Mouse (Mus musculus) B cell, adult 67 days (primary cell): ENCODE results near the gene Olfr1282. TPM values are rescaled to one million over a fixed set of nuclear protein-coding genes. Genes with fewer than 3 reads are reported as not detected.

Experiments
- total RNA-seq, 2 experiments: library from RNA; stranded (reverse); gene quantifications; 4 replicates each; pipeline ENCODE4 v1.2.4; 2023

The Olfr1282 gene
- total RNA-seq, result not detected

DNA sequence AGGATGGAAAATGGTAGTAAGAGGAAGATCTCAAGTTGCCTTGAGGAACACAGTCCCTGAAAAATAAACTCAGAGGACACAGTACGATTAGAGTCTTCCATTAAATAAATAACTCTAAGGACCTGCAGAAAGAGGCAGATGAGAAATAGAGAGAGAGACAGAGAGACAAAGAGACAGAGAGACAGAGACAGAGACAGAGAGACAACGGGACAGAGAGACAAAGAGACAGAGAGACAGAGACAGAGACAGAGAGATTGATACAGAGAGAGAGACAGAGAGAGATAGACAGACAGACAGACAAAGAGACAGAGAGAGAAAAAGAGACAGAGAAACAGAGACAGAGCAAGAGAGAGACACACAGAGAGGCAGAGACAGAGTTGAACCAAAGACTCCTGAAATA, at the start of gene Olfr1282:
Gene Olfr1282, minus strand, starts transcription at position 101 of the 400 bp plus-strand sequence.

GRCm38 (mm10) chr2:111375222-111375621, 39.3 kb upstream of the Olfr1282 start, which contains the start of gene Olfr1284:
Olfr1284 (plus strand) TSS chr2:111375522.

DNA sequence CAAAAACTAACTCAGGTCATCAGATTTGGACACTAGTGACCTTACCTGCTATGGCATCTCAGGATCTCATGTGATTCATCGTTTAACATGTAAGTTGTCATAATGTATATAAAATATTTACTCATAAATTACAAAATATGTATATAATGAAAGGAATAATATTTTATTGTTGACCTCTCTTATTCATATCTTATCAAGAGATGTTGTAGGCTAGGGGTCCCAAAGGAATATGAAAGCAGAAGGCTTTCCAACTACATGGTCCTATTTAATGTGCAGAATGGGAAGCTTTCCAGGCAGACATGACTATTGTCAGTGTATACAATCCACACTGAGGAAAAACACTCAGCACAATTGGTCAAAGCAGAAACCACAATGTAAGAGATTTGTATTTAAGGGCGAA, 30.6 kb upstream of the Olfr1282 start, which contains the start of gene Olfr1283:
Gene Olfr1283, plus strand, starts transcription at position 301 of the 400 bp plus-strand sequence.

GRCm38 (mm10) chr2:111326220-111326619, 9.7 kb downstream of the Olfr1282 start, which contains the start of gene Olfr1281:
Olfr1281 (plus strand) TSS chr2:111326520.

DNA sequence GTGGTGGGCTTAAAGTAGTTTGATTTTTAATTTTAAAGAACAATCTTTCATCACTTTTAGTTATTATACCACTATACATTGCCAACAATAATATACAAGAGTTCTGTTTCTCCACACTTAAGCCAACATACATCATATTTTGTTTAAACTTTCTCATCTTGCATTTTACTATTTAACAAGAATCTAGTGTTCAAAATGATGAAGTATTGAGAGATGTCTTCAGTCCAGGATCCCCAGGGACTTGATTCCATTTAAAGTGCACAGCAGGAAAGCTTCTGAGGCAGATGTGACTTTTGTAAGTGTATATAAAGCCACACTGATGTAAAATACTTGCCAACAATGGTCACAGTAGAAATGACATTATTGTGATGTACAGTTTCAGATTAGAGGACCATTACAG, 22.2 kb downstream of the Olfr1282 start, which contains the start of gene Olfr1280:
Gene Olfr1280, plus strand, starts transcription at position 301 of the 400 bp plus-strand sequence.

DNA sequence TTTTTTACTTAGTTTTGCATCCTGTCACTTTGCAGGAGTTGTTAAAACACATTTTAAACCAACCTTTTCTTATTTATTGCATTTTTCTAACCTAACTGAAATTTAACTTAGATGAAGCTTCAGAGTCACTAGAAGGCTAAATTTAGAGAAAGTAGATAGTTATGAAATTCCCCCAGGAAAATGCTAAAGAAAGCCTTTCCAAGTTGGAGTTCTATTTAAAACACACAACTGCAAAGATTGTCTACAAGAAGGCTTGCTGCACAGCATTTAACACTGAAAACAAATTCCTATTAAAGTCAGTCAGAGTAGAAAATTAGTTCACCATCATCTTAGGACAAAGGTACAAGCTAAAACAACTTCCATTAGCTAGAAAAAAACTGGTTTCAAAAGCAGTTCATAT, 35.5 kb downstream of the Olfr1282 start, which contains the start of gene Olfr1279:
Gene Olfr1279, plus strand, starts transcription at position 262 of the 400 bp plus-strand sequence.

GRCm38 (mm10) chr2:111289836-111290235, 46.0 kb downstream of the Olfr1282 start, which contains the start of gene Olfr1278:
Olfr1278 (plus strand) TSS chr2:111290136.

Other genes starting within 250 kb of the Olfr1282 start
- not detected for gene Gm13941, start 230.1 kb downstream of the Olfr1282 start, total RNA-seq
- not detected for gene Gm15130, start 183.1 kb downstream of the Olfr1282 start, total RNA-seq
- gene 4930430A15Rik, start 106.5 kb downstream of the Olfr1282 start, total RNA-seq, result not detected
- not detected for gene Olfr1275, start 100.8 kb downstream of the Olfr1282 start, total RNA-seq
- gene Olfr1276, start 81.6 kb downstream of the Olfr1282 start, total RNA-seq, result not detected
- not detected for gene Olfr1277, start 62.0 kb downstream of the Olfr1282 start, total RNA-seq
- gene Olfr1278, start 45.9 kb downstream of the Olfr1282 start, total RNA-seq, result not detected
- gene Olfr1279, start 35.4 kb downstream of the Olfr1282 start, total RNA-seq, result not detected
- gene Olfr1280, start 22.1 kb downstream of the Olfr1282 start, total RNA-seq, result not detected
- not detected for gene Olfr1281, start 9.6 kb downstream of the Olfr1282 start, total RNA-seq
- not detected for gene Olfr1283, start 30.7 kb upstream of the Olfr1282 start, total RNA-seq
- gene Olfr1284, start 39.4 kb upstream of the Olfr1282 start, total RNA-seq, result not detected
- gene Olfr1286, start 87.0 kb upstream of the Olfr1282 start, total RNA-seq, result not detected
- not detected for gene Olfr1287, start 113.1 kb upstream of the Olfr1282 start, total RNA-seq
- not detected for gene Olfr1288, start 138.0 kb upstream of the Olfr1282 start, total RNA-seq
- gene Olfr1289, start 144.7 kb upstream of the Olfr1282 start, total RNA-seq, result not detected
- gene Olfr1290, start 157.8 kb upstream of the Olfr1282 start, total RNA-seq, result not detected
- not detected for gene Olfr1291-ps1, start 161.1 kb upstream of the Olfr1282 start, total RNA-seq
- not detected for gene Olfr1293-ps, start 189.1 kb upstream of the Olfr1282 start, total RNA-seq
- gene Olfr1294, start 204.2 kb upstream of the Olfr1282 start, total RNA-seq, result not detected
- not detected for gene Olfr1295, start 233.6 kb upstream of the Olfr1282 start, total RNA-seq